Mouse (Mus musculus): Measurements from ENCODE around the gene Dscaml1. TPM values are rescaled to one million over a fixed set of nuclear protein-coding genes. Genes with fewer than 3 reads are reported as not detected.

Gene Dscaml1
- 0.83 and 0.84 TPM in 2 replicates for polyA plus RNA-seq (2016; fragmentation: Nextera tagmentation; extraction: Ambion mirVana)

DNA sequence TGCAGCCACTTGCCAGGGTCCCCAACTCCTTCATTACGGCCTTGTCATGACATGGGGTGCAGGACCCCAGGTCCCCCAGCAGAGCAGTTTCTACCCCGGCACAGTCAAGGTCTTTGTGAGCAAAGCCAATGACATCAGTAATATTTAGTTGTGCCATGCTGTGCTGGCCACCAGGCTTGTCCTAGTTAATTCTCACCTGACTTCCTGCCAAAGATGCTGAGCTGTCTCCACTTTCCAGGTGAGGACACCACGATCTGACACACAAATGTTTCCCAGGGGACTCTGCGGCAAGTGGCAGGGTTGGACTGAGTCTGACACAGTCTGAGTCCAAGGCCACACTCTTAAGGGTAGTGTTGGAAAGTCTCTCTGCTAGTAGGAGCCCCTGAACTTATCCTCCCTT, at the start of gene Dscaml1:
TSS of gene Dscaml1 (plus strand) at position 173 of the 400 bp plus-strand sequence.
- Histone ChIP-seq H3K4me2 (no peak within 1 kb of the TSS), H3K9me3 (no peaks in the 10 kb centered on the region), H3K4me1 (replicated peaks) (peaks cover 15% of the 10 kb centered on the region), H3K27me3 (peaks cover 63% of the 10 kb centered on the region), H3K27ac (no peak within 1 kb of the TSS), H3K4me3 (replicated peaks) (no peak within 1 kb of the TSS), H3K9ac (replicated peaks) (no peak within 1 kb of the TSS), H3K36me3 (no peaks in the 10 kb centered on the region)
- WGBS: 83% methylated on average over 4 of the region's 4 CpGs
- no peak for ATAC-seq (ENCODE audit: insufficient number of reproducible peaks, insufficient read depth, low FRiP score, low TSS enrichment, low read depth)

DNA sequence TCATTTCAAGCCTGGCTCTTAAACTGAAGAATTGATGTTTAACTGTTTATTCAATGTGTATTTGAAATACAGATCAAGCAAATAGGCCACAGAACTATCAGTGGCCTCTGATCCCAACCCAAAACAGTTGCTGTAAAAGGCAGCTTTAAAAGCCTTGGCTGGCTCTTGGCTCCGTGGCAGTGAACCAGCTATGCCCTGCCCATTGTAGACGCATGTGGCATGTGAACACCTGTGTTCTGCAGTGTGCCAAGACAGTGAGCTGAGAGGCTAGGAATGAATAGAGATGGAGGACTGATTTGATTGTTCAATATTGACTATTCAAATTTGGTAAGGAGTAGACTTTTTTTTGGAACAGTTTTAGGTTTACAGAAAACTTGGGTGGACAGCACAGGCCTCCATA, 49.5 kb upstream of the Dscaml1 start:
- no peaks in the 10 kb centered on the region for H3K9me3 ChIP-seq
- no peaks in the 10 kb centered on the region for H3K27me3 ChIP-seq
- H3K27ac ChIP-seq: no peak overlapping the region
- 86% methylated on average over 2 of the region's 2 CpGs for WGBS
- no peak overlapping the region for H3K4me3 ChIP-seq (replicated peaks)
- peaks cover 23% of the 10 kb centered on the region for H3K4me1 ChIP-seq (replicated peaks)
- no peak overlapping the region for H3K9ac ChIP-seq (replicated peaks)
- H3K4me2 ChIP-seq: no peak overlapping the region
- H3K36me3 ChIP-seq: peaks cover 17% of the 10 kb centered on the region
- ATAC-seq (ENCODE audit: insufficient number of reproducible peaks, insufficient read depth, low FRiP score, low TSS enrichment, low read depth): no peak

DNA sequence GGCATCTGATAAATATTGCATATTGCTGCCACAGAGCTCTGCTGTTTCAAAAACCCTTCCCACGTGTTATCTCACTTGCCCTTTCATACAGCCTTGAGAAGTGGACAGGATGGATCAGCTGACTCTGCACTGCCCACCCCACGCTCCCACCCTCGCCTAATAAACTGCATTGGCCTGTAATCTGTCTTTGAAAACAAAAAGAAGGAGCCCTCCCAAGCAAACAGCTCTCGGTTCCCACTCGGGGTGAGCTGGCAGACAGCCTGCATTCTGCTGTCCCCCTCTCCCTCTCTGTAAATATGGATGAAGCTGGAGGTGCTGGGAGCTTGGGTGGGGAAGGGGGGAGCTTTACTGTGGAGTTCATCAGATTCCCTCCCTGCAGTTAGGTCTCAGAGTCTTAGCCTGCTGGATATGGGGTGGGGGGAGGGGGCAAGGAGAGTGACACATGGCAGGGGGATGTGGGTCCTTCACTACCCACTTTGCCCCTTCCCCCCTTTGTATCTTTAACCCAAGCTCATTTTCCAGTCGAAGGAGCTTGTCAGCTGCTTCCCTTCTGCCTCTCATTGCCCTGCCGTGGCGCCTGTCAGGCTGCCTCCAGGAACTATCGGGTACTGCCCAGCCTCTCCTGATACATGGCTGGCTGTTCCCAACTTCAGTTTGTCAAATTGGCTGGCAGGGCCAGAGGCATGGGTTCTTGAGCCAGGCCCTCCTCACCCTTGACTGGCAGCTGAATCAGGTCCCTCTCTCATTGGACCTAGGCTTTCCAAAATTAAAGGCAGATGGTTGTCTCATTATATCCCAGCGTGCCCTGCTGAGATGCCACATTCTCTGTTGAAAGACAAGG, 45.8 kb upstream of the Dscaml1 start:
- no peak overlapping the region for H3K27ac ChIP-seq

DNA sequence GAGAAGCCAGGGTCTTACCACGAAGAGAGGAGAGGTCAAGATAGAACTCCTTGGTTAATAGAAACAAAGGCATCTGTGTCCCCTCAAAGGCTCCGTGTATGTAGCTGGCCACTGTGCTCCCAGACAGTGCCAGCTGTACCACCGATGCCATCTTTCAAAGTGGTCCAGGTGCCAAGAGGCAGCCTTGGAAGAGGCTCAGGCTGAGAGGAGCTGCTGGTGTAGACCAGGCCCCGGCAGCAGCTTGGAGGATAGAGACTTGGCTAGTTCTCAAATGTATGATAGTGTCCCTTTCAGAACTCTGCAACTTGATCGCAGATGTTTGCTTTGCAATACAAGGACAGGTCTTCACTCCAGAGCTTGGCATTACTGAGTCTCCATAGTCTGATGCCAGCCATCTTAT, 44.1 kb upstream of the Dscaml1 start:
- no peak overlapping the region for H3K9ac ChIP-seq (replicated peaks)
- H3K4me1 ChIP-seq (replicated peaks): peaks cover 3% of the 10 kb centered on the region; the same call in 1 of the 2 replicates
- peaks cover 8% of the 10 kb centered on the region; the same call in 1 of the 2 replicates for H3K36me3 ChIP-seq
- no peaks in the 10 kb centered on the region for H3K27me3 ChIP-seq
- no peak for ATAC-seq (ENCODE audit: insufficient number of reproducible peaks, insufficient read depth, low FRiP score, low TSS enrichment, low read depth)
- H3K4me2 ChIP-seq: no peak overlapping the region
- H3K27ac ChIP-seq: no peak overlapping the region
- no peak overlapping the region for H3K4me3 ChIP-seq (replicated peaks)
- no peaks in the 10 kb centered on the region for H3K9me3 ChIP-seq
- 86% methylated on average over 5 of the region's 5 CpGs for WGBS

More for the DNA sequence above, 45.8 kb upstream of the Dscaml1 start:
- WGBS: 69% methylated on average over 10 of the region's 10 CpGs
- no peak overlapping the region for H3K4me3 ChIP-seq (replicated peaks)
- no peak overlapping the region for H3K9ac ChIP-seq (replicated peaks)
- H3K9me3 ChIP-seq: no peaks in the 10 kb centered on the region
- no peak overlapping the region for H3K4me2 ChIP-seq
- H3K36me3 ChIP-seq: peaks cover 14% of the 10 kb centered on the region
- no peaks in the 10 kb centered on the region for H3K27me3 ChIP-seq
- ATAC-seq (ENCODE audit: insufficient number of reproducible peaks, insufficient read depth, low FRiP score, low TSS enrichment, low read depth): no peak
- H3K4me1 ChIP-seq (replicated peaks): peaks cover 3% of the 10 kb centered on the region; the same call in 1 of the 2 replicates

DNA sequence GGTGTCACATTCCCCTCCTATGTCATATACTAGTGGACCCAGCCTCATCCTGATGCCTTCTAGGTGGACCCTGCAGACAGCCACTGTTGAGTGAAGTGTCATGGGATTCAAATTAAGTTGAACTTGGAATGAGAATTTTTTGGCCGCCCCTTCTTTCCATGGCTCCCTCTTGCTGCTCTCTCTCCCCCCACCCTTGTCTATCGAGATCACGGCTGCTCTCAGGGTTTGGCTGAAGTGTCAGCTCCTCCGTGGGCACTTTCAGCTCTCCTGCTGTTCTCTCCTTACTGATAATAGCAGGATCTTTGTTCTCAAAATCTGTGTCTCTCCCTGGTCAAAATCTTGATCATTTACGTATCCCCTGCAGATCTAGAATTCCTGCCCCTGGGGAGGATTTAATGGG, 43.6 kb upstream of the Dscaml1 start:
- ATAC-seq (ENCODE audit: insufficient number of reproducible peaks, insufficient read depth, low FRiP score, low TSS enrichment, low read depth): no peak
- peaks cover 8% of the 10 kb centered on the region; the same call in 1 of the 2 replicates for H3K36me3 ChIP-seq

DNA sequence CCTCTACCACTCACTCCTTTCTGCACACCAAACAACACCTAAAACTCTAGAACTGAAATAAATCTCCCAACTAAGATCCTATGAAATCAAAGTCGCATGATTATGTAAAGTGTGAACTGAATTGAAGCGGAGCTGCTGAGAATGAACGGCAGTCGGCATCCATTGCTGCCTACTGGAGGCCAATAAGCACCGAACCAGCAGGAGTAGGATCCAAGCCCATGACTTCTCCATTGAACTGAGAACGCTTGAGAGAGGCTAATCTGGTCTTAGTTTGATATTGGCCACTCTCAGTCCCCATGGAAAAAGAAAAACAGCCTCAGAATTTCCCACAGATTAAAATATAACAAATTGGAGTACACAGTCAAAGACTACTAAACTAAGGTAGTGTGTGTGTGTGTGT, 42.5 kb upstream of the Dscaml1 start:
- Histone ChIP-seq H3K4me1 (replicated peaks) (peaks cover 3% of the 10 kb centered on the region; the same call in 1 of the 2 replicates), H3K9me3 (no peaks in the 10 kb centered on the region), H3K9ac (replicated peaks) (no peak overlapping the region), H3K27me3 (no peaks in the 10 kb centered on the region), H3K4me3 (replicated peaks) (no peak overlapping the region), H3K36me3 (peaks cover 8% of the 10 kb centered on the region; the same call in 1 of the 2 replicates), H3K27ac (no peak overlapping the region), H3K4me2 (no peak overlapping the region)
- WGBS: 94% methylated on average over 6 of the region's 6 CpGs
- ATAC-seq (ENCODE audit: insufficient number of reproducible peaks, insufficient read depth, low FRiP score, low TSS enrichment, low read depth): no peak

More for the DNA sequence above, 43.6 kb upstream of the Dscaml1 start:
- Histone ChIP-seq H3K27me3 (no peaks in the 10 kb centered on the region), H3K4me1 (replicated peaks) (peaks cover 3% of the 10 kb centered on the region; the same call in 1 of the 2 replicates), H3K4me3 (replicated peaks) (no peak overlapping the region), H3K9ac (replicated peaks) (no peak overlapping the region), H3K4me2 (no peak overlapping the region), H3K27ac (no peak overlapping the region), H3K9me3 (no peaks in the 10 kb centered on the region)
- 81% methylated on average over 5 of the region's 5 CpGs for WGBS

DNA sequence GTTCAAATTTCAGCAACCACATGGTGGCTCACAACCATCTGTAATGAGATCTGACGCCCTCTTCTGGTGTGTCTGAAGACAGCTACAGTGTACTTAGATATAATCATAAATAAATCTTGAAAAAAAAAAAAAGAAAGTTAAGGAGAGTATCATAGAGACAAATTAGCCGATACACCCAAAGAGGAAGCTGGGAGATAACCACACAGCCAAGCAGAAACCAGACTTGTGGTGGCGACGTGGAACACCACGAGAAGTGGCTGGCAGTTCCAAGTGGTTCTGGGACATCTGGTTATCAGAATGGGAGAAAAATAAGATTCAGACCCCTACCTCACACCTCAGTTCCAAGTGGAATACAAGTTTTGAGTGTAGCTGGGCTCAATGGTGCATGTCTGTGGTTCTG, 39.7 kb upstream of the Dscaml1 start:
- 90% methylated on average over 5 of the region's 5 CpGs for WGBS
- H3K4me1 ChIP-seq (replicated peaks): no peaks in the 10 kb centered on the region
- H3K27me3 ChIP-seq: no peaks in the 10 kb centered on the region
- no peak overlapping the region for H3K4me3 ChIP-seq (replicated peaks)
- no peak overlapping the region for H3K4me2 ChIP-seq
- H3K9ac ChIP-seq (replicated peaks): no peak overlapping the region
- H3K36me3 ChIP-seq: peaks cover 9% of the 10 kb centered on the region
- H3K27ac ChIP-seq: no peak overlapping the region
- no peak for ATAC-seq (ENCODE audit: insufficient number of reproducible peaks, insufficient read depth, low FRiP score, low TSS enrichment, low read depth)
- no peaks in the 10 kb centered on the region for H3K9me3 ChIP-seq

DNA sequence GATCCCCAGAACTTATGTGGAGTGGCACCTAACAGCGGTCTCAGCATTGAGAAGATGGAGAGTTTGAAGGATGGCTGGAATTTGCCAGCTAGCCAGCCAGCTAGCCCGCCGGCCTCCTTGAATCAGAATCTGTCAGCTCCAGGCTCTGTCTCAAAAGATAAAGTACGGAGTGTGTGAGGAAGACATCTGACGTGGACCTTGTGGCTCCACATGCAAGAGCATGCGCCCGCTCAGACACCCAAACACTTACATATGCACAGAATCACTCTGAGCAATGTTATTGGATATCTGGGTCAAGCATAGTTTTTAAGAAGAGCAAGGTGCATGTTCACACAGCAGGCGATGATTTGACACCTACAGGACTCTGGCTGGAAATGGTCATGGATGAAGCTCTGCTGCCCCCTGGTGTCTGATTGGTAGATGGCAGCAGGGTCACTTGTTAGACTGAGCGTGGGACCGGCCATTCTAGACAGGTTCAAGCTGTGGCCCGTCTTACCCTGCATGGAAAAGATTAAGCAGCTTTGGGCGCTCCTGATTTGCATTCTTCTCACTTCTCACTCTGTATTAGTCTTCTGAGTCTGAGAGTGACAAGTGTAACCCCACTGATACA, 37.9 kb upstream of the Dscaml1 start:
- Histone ChIP-seq H3K4me3 (replicated peaks) (no peak overlapping the region), H3K36me3 (peaks cover 27% of the 10 kb centered on the region), H3K27me3 (no peaks in the 10 kb centered on the region), H3K9ac (replicated peaks) (no peak overlapping the region), H3K27ac (no peak overlapping the region), H3K4me2 (no peak overlapping the region), H3K4me1 (replicated peaks) (no peaks in the 10 kb centered on the region), H3K9me3 (no peaks in the 10 kb centered on the region)
- 46% methylated on average over 12 of the region's 12 CpGs for WGBS
- peak; percentile 66; the same call in 1 of the 2 replicates for ATAC-seq (ENCODE audit: insufficient number of reproducible peaks, insufficient read depth, low FRiP score, low TSS enrichment, low read depth)

DNA sequence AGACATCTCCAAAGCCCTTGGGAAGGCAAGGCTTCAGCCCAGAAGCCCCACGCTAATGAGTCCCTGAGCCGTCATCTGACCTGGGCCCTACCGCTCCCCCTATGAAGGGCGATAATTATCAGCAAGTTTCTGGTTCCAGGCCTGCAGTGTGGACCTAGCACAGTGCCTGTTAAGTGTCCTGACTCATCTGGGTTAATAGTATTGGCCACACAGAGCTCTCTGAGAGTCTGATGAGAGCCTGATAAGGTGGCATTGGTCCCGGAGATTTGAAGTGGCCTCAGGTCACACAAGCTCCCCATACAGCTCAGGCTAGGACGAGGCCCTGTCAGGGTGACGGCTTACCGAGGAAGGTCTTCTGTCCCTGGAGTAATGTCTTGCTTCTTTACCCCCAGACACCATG, 36.8 kb upstream of the Dscaml1 start:
- 83% methylated on average over 8 of the region's 8 CpGs for WGBS
- no peaks in the 10 kb centered on the region for H3K27me3 ChIP-seq
- H3K9me3 ChIP-seq: no peaks in the 10 kb centered on the region
- H3K9ac ChIP-seq (replicated peaks): no peak overlapping the region
- no peak overlapping the region for H3K4me3 ChIP-seq (replicated peaks)
- H3K4me1 ChIP-seq (replicated peaks): no peaks in the 10 kb centered on the region
- peaks cover 33% of the 10 kb centered on the region for H3K36me3 ChIP-seq
- no peak overlapping the region for H3K27ac ChIP-seq
- H3K4me2 ChIP-seq: no peak overlapping the region
- no peak for ATAC-seq (ENCODE audit: insufficient number of reproducible peaks, insufficient read depth, low FRiP score, low TSS enrichment, low read depth)

DNA sequence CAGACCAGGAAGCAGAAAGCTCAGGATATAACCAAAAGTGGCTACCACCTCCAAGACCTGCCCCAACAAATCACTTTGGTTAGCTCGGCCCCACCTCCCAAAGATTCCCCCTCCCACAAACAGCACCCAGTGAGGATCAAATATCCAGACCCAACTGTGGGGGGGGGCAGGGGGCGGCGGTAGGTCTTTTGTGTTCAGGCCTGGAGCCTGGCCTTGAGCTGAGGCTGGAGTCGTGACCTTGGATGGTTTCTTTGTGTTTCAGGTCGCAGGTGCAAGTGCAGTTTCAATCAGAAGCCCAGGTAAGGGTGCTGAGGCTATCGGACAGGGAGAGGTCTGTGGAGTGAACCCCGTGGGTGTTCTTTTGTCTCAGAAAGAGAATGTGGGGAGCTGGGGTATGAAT, 35.1 kb upstream of the Dscaml1 start:
- no peaks in the 10 kb centered on the region for H3K9me3 ChIP-seq
- H3K27ac ChIP-seq: no peak overlapping the region
- no peak overlapping the region for H3K4me3 ChIP-seq (replicated peaks)
- peaks cover 45% of the 10 kb centered on the region for H3K36me3 ChIP-seq
- no peaks in the 10 kb centered on the region for H3K4me1 ChIP-seq (replicated peaks)
- H3K27me3 ChIP-seq: no peaks in the 10 kb centered on the region
- ATAC-seq (ENCODE audit: insufficient number of reproducible peaks, insufficient read depth, low FRiP score, low TSS enrichment, low read depth): no peak
- WGBS: 72% methylated on average over 7 of the region's 7 CpGs
- no peak overlapping the region for H3K4me2 ChIP-seq
- H3K9ac ChIP-seq (replicated peaks): no peak overlapping the region

DNA sequence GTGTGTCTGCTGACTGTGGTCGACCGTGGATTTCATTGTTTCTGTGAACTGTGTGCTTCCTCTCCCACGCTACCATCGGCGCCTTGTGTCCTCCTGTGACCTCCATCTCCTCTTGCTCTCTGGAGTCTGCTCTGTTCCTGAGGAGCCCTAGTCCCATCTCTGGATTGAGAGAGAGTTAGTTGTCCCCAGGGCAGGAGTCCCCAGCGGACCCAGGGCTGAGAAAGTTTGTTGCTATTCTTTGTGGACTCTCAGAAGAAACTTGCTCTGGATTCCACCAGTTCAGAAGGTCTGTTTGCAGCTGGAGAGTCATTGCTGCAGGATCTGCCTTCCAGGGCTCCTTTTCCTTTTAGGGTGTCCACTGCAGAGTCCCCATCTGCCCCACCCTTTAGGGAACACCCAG, 31.2 kb upstream of the Dscaml1 start:
- Histone ChIP-seq H3K4me1 (replicated peaks) (no peaks in the 10 kb centered on the region), H3K27ac (no peak overlapping the region), H3K9ac (replicated peaks) (no peak overlapping the region), H3K4me2 (no peak overlapping the region), H3K4me3 (replicated peaks) (no peak overlapping the region), H3K36me3 (peaks cover 45% of the 10 kb centered on the region), H3K27me3 (no peaks in the 10 kb centered on the region), H3K9me3 (no peaks in the 10 kb centered on the region)
- WGBS: 90% methylated on average over 6 of the region's 6 CpGs
- ATAC-seq (ENCODE audit: insufficient number of reproducible peaks, insufficient read depth, low FRiP score, low TSS enrichment, low read depth): no peak
